Mouse (Mus musculus): ENCODE results near the gene Mxra8.

The Mxra8 gene

DNA sequence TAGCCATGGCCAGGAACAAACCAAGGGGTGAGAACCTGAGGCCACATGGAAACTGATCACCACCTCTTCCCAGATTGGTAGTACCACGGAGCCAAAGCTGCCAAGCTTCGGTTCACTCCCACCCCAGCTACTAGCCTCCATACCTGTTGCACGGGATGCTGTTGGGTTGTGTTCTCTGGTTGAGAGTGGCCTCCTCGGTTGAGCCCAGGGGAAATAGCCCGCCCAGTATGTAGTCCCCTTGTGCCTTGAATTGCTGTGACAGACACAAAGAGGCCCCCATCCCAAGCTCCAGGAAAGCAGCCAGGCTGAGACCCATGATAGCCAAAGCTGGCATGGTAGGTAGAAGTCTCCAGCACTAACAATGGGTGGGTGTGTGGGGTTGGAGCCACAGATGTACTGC lies 23.5 kb downstream of the Mxra8 start, which contains the start of gene Tas1r3:
Gene Tas1r3, minus strand, starts transcription at position 362 of the 400 bp plus-strand sequence.
- no peak for DNase-seq (ENCODE audit: low spot score in 2 of 2)

DNA sequence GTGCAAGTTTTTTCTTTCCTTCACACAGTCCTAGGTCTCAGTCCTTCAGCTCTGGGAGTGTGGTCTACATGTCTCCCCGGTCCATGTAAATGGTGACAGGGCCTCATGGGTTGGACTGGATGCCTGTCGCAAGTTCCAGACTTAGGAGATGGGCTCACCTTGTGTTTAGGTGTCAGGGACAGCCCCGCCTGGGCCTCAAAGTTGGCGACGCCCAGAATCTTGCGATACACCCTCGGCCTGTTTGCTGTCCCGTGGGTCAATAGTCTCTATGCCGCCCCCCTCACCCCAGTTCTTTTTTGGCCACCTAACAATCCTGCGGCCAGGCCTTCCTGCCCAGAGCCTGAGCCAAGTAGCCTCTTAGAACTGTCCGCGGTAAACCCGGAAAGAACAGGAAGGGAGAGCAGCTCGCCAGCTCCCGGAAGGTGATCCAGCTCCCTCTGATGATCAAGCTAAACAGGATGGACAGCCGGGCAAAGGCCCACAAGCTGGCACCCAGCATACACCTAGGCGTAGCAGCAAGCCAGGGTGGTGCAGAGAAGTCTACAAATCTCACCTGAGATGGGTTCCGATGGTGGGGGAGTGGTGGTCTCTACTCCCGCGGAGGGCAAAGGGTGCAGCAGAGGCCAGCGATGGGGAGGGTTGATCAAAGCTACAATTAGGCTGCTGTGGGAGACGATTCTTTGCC lies 29.3 kb downstream of the Mxra8 start:
- no peak for DNase-seq (ENCODE audit: low spot score in 2 of 2)

DNA sequence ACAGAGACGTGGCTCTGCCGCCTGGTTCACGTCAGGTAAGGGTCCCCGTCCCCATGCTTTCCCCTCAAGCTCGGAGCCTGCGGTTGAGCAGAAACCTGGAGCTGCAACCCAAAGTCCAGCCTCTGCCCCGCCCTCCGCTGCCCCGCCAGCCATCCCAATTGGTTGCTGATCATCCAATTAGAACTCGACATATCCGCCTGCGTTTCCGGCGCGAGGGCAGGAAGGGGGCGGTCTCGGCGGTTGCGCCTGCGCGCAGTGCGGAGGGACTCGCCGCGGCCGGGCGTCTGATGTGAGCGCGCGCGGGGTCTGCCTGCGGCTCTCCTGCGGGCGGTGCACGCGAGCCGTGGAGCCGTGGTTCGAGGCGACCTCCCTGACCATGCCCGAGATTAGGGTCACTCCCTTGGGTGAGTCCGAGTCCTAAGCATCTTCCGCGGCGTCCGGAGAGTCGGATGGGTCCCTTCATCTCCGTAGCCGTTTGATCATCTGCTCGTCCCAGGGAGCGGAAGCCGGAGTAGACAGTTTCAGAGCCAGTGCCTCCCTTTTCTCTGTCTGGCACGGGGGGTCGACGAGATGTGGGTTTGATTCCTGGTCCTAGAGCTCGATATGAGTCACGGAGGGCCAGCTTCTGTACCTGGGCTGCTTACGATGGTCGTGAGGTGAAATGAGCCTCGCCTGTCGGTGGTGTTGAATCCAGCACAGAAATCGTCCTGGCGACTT lies 30.0 kb downstream of the Mxra8 start, which contains the start of the genes Cptp and Ints11:
Gene Cptp, minus strand, starts transcription at position 124 of the 717 bp plus-strand sequence.
Gene Ints11, plus strand, starts transcription at position 230 of the 717 bp plus-strand sequence.
- peak; percentile 97 to 98 for DNase-seq (ENCODE audit: low spot score in 2 of 2)

DNA sequence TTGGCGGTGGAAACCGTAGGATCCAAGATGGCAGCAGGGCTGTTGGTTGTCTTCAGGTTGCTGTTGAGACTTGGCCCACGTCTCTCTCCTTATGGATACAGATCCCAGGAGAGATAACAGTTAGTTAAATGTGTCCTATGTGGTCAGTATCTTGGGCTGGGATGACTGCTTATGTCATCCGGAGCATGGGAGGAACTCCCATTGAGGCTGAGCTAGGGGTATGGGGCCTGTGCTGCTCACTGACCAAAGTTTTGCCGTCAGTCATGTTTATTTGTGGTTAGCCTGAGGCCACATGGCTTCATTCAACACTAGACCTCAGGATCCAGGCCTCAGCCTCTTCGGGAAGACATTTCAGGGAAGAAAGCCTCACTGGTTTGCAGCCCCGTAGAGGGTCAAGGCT lies 31.9 kb downstream of the Mxra8 start:
- DNase-seq (ENCODE audit: low spot score in 2 of 2) = no peak

DNA sequence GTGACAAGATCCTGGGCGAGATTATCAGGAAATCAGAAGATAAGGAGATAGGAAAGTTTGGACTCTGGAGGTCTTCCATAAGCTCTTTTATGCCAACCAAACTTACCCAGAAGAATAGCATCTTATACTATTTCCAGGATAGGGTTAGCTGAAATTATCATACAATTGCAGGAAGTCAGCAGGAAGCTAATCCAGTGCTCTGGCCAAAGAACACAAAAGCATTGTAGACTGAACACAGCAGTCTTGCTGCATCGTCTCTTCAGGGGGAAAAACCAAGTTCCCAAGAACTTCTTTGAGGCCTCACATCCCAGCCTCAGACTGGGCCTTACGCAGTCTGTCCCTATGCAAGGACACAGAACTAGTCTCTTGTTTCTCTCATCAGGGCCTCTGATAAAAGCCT lies 44.1 kb downstream of the Mxra8 start:
- peak in 1 of 2 experiments; percentile 32 for DNase-seq (ENCODE audit: low spot score in 2 of 2)

DNA sequence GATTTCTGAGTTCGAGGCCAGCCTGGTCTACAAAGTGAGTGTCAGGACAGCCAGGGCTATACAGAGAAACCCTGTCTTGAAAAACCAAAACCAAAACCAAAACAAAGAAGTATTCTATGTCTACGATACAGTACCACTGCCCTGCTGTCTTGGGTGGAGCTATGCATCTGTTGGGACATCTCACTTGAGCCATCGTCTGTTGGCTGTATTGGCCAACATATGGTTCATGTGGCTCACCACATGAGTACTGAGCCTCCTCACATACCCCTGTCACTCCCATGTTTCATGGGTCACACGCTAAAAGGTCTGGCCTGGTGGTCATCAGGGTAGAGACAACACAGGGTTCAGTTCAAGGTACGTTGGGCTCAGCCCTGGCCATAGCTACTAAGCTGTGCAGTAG lies 46.9 kb downstream of the Mxra8 start:
- no peak for DNase-seq (ENCODE audit: low spot score in 2 of 2)

DNA sequence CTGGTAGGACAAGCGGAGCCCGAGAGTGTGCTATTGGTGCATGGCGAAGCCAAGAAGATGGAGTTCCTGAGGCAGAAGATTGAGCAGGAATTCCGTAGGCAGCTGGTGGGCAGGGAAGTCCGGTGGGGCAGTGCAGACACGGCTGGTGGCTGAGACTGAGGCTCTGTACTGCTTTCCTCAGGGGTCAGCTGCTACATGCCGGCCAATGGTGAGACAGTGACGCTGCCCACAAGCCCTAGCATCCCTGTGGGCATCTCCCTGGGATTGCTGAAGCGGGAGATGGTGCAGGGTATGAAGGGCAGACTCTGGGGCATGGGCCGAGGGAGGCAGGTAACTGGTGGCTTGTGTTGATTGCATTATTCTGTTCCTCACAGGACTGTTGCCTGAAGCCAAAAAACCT lies 48.2 kb downstream of the Mxra8 start:
- DNase-seq (ENCODE audit: low spot score in 2 of 2) = no peak

DNA sequence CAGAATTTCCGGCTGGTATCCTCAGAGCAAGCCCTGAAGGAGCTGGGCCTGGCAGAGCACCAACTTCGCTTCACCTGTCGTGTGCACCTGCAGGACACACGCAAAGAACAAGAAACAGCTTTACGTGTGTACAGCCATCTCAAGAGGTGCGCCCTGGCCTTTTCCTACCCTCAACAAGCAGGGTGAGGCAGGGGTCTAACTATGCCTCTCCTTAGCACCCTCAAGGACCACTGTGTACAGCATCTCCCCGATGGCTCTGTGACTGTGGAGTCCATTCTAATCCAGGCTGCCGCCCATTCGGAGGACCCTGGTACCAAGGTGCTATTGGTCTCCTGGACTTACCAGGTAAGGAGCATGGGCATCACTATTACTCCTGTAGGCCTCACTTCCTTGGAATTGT lies 48.7 kb downstream of the Mxra8 start:
- DNase-seq (ENCODE audit: low spot score in 2 of 2) = no peak

DNA sequence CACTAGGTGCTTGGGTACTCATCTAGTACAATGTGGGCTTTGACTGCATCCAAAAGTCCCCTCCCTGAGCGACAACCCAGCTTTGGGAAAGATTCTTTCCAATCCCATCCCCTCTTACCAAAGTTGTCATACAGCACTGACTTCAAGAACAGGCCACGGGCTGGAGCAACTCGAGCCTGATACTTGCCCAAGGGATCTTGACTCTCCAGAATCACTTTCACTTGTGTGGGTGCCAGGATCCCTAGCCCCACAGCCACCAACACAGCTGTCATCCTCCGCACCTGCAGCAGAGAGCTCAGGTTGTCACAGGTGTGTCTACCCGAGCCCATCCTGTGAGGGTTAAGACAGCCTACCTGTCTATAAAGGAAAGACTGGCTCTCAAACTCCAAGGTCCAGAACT lies 49.8 kb downstream of the Mxra8 start:
- no peak for DNase-seq (ENCODE audit: low spot score in 2 of 2)

DNA sequence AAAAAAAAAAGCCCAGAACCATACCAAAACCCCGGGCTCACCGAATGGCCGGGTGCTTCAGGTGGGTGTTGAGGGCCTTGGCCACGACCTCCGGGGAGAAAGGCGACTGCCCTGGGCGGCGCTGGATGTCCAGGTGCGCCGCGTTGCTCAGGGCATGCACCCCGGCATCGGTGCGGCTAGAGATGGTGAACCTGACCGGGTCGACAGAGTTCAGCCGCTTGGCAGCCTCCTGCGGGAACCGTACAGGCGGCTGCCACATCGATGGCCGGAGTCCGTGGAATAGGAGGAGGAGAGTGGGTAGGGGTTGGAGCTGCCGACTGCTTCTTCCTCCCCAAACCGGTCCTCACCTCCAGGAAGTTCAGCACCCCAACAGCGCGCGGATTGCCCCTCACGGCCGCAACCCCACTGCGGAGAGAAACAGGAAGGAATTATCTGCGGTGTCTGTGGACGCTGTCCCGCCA lies 51.6 kb downstream of the Mxra8 start:
- DNase-seq (ENCODE audit: low spot score in 2 of 2) = no peak

DNA sequence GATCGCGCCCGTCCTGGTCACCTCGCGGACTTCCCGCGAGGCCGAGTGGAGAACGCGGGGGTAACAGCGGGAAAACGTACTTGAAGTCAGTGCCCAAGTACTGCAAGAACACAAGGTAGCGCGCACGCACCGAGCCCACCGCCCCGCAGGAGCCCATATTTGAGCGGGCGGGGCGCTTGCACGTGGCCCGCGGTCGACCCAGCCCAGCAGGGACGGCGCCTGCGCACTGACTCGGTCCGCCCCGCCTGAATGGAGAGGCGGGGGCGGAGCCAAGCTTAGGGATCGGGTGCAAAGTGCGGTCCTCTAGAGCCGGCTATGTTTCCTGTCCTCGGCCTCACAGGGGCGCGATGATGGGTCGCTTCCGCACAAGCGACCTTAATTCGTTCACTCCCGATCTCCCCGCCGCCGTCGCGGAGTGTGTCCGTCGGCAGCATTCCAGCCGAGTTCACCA lies 52.1 kb downstream of the Mxra8 start, which contains the start of the genes Pusl1 and Acap3:
Gene Pusl1, minus strand, starts transcription at position 231 of the 451 bp plus-strand sequence.
Gene Acap3, plus strand, starts transcription at position 272 of the 451 bp plus-strand sequence.
- DNase-seq (ENCODE audit: low spot score in 2 of 2) = peak; percentile 93 to 96

DNA sequence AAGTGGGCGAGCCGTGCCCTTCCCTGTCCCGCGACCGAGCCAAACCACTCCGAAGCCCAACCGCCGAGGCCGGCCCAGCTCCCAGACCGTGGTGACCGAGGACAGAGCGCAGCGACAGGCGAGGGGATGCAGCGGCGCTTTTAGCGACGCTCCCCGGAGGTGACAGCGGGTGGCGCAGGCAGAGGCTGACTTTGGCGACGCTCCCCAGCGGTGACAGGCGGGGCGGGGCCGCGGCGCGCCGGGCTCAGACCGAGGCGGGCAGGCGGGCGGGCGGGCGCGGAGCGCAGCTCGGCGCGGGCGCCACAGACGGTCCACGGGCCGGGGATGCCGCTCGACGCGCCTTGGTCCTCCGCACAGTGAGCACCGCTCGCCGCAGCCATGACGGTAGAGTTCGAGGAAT lies 52.5 kb downstream of the Mxra8 start:
- peak; percentile 74 to 83 for DNase-seq (ENCODE audit: low spot score in 2 of 2)

DNA sequence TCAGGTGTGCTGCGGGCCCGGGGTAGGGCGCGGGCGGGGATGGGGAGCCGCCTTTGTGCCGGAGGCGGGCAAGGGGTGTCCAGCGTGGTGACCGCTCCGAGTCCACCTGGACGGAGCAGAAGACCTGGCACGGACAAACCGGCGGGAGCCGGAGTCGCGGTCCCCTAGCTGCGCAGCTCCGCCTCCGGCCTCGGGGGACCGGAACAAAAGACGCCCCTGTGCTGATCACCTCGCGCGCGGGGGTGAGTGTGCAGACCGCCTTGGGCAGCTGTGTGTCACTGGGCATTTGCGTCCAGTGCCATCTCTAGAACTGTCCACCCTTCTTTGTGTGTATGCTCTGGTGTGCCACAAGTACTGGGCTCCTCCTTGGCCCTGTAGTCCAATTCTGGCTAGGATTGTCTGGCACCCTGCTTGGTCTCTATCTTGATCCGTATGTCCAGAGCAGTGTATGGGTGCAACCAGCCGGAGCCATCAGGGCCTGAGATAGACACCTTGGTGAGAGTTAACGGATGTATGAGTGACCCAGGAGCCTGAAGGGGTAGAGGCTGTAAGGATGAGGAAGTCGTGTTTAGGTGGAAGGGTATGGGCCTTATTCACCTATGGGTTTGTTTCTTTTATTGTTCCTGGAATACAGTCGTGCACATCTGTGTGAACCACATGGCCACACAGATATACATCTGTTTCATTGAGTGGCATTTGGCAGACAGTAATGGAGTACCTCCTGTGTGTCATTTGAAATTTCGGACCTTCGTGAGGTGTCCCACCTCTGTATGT lies 53.1 kb downstream of the Mxra8 start:
- DNase-seq (ENCODE audit: low spot score in 2 of 2) = no peak

DNA sequence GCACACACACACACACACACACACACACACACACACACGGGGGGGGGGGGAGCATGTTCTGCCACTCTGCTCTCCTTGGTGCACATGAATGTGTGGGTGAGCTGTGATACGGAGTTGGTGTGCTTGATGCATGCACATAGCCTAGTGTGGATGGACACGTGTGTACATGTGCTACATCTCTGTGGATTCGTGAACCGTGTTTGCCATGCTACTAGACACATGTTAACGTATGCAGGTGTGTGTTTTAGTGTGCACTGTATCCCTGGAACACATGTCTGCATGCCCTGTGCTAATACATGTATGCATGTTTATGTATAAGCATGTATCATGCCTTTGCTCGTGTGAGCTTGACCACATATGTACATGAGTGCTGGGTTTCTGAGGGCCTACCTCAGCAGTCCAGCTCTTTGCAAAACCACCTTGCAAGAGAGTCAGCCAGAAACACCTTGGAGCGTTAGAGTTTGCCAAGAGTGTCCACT lies 53.8 kb downstream of the Mxra8 start:
- peak in 1 of 2 experiments; percentile 10 for DNase-seq (ENCODE audit: low spot score in 2 of 2)

All from heart, adult 9 months (tissue).